Mouse (Mus musculus) T-helper 17 cell (primary cell): ENCODE measurements around the gene Gm5105.

Source experiments
- in situ Hi-C, 2 experiments: fragments of 300-600 bp; cut with MboI, MseI; formaldehyde crosslinking; loops; 1 replicate in 1 of 2; 2 replicates in 1 of 2; pipeline ENCODE4 v1.15.1; 2025; ENCODE audit warnings: high pct_unique_total_duplicates in 2 of 2

The Gm5105 gene

GRCm38 (mm10) chr3:138069756-138070511 is 2.7 kb upstream of the Gm5105 start:
- in situ Hi-C loops: no loop called here

GRCm38 (mm10) chr3:138068103-138068502 is 915 bp upstream of the Gm5105 start:
- in situ Hi-C loops: no loop called here

- in situ Hi-C loops: no loop called here
Measured at GRCm38 (mm10) chr3:138066348-138066856, 786 bp downstream of the Gm5105 start.

GRCm38 (mm10) chr3:138065930-138066329 is 1.3 kb downstream of the Gm5105 start:
- in situ Hi-C loops: no loop called here

- in situ Hi-C loops: no loop called here
Measured at GRCm38 (mm10) chr3:138064732-138065645, 2.2 kb downstream of the Gm5105 start, which contains the start of gene 1110002E22Rik. TSS of gene 1110002E22Rik (plus strand) at chr3:138065052.

GRCm38 (mm10) chr3:138063731-138064329 is 3.4 kb downstream of the Gm5105 start:
- in situ Hi-C loops: no loop called here

GRCm38 (mm10) chr3:138062673-138063072 is 4.5 kb downstream of the Gm5105 start:
- in situ Hi-C loops: no loop called here

GRCm38 (mm10) chr3:138061205-138061911 is 5.8 kb downstream of the Gm5105 start:
- in situ Hi-C loops: no loop called here

- in situ Hi-C loops: no loop called here
Measured at GRCm38 (mm10) chr3:138060429-138060828, 6.8 kb downstream of the Gm5105 start.

- in situ Hi-C loops: no loop called here
Measured at GRCm38 (mm10) chr3:138058226-138058625, 9.0 kb downstream of the Gm5105 start.

GRCm38 (mm10) chr3:138056976-138057375 is 10.2 kb downstream of the Gm5105 start:
- in situ Hi-C loops: no loop called here

GRCm38 (mm10) chr3:138053969-138054368 is 13.2 kb downstream of the Gm5105 start:
- in situ Hi-C loops: no loop called here

GRCm38 (mm10) chr3:138051431-138051830 is 15.8 kb downstream of the Gm5105 start:
- in situ Hi-C loops: no loop called here

GRCm38 (mm10) chr3:138050772-138051171 is 16.4 kb downstream of the Gm5105 start:
- in situ Hi-C loops: no loop called here

GRCm38 (mm10) chr3:138049555-138049954 is 17.6 kb downstream of the Gm5105 start:
- in situ Hi-C loops: loop anchor here in 1 of 2 experiments (10.0 kb wide), 1 partner anchor 425 kb away; the partner anchor contains the start of gene Ddit4l

GRCm38 (mm10) chr3:138043316-138043715 is 23.9 kb downstream of the Gm5105 start:
- in situ Hi-C loops: loop anchor here in 1 of 2 experiments (10.0 kb wide), 1 partner anchor 419 kb away; the partner anchor contains the start of gene Ddit4l

GRCm38 (mm10) chr3:138041591-138042301 is 25.4 kb downstream of the Gm5105 start:
- in situ Hi-C loops: loop anchor here in 1 of 2 experiments (10.0 kb wide), 1 partner anchor 417 kb away; the partner anchor contains the start of gene Ddit4l

- in situ Hi-C loops: loop anchor here in 1 of 2 experiments (10.0 kb wide), 1 partner anchor 416 kb away; the partner anchor contains the start of gene Ddit4l
Measured at GRCm38 (mm10) chr3:138040938-138041337, 26.2 kb downstream of the Gm5105 start.

- in situ Hi-C loops: no loop called here
Measured at GRCm38 (mm10) chr3:138033986-138034385, 33.2 kb downstream of the Gm5105 start.

- in situ Hi-C loops: no loop called here
Measured at GRCm38 (mm10) chr3:138030563-138030962, 36.6 kb downstream of the Gm5105 start.
